Mouse (Mus musculus) hindbrain, embryonic 13.5 days (tissue): ENCODE data around the gene Syn3. TPM values are rescaled to one million over a fixed set of nuclear protein-coding genes. Genes with fewer than 3 reads are reported as not detected.

Experiments
- ATAC-seq: fragments of 200-750 bp; cut with Nextera tagmentation; 2 replicates; pipeline ENCODE4 v1.8.0; 2017; ENCODE audit warnings: moderate TSS enrichment; ENCODE audit not compliant: low FRiP score
- H3K27ac ChIP-seq: fragments of 300-500 bp; sonication (generic); 2 replicates; pipeline ENCODE4 v1.5.1; 2015; ENCODE audit warnings: inconsistent platforms, mild to moderate bottlenecking, moderate library complexity
- H3K27me3 ChIP-seq: fragments of 300-500 bp; sonication (generic); 2 replicates; pipeline ENCODE4 v1.6.1; 2015; ENCODE audit warnings: mild to moderate bottlenecking, inconsistent platforms
- H3K36me3 ChIP-seq: fragments of 300-500 bp; sonication (generic); 2 replicates; pipeline ENCODE4 v1.6.1; 2015; ENCODE audit warnings: mild to moderate bottlenecking, inconsistent platforms
- H3K4me1 ChIP-seq: fragments of 300-500 bp; sonication (generic); replicated peaks from 2 replicates; pipeline ENCODE4 v1.6.1; 2015; ENCODE audit warnings: inconsistent platforms
- H3K4me2 ChIP-seq: fragments of 300-500 bp; sonication (generic); 2 replicates; pipeline ENCODE4 v1.6.1; 2015; ENCODE audit warnings: inconsistent platforms, mild to moderate bottlenecking, moderate library complexity
- H3K4me3 ChIP-seq: fragments of 300-500 bp; sonication (generic); 2 replicates; pipeline ENCODE4 v1.5.1; 2015; ENCODE audit warnings: mild to moderate bottlenecking, inconsistent platforms
- H3K9ac ChIP-seq: fragments of 300-500 bp; sonication (generic); 2 replicates; pipeline ENCODE4 v1.6.1; 2015; ENCODE audit warnings: mild to moderate bottlenecking, inconsistent platforms
- H3K9me3 ChIP-seq: fragments of 300-500 bp; sonication (generic); 2 replicates; pipeline ENCODE4 v1.6.1; 2016; ENCODE audit warnings: inconsistent platforms
- WGBS: fragments of 180-500 bp; shearing (Covaris S2); methylation state at CpG from one replicate; pipeline ENCODE4 v1.1.7; 2015; 5-methylcytosine and 5-hydroxymethylcytosine counted together
- polyA plus RNA-seq: library from polyadenylated mRNA; unstranded; fragments of >200 nt; fragmentation: Nextera tagmentation; extraction: Ambion mirVana; gene quantifications from 2 replicates; pipeline ENCODE4 v1.2.1, GENCODE M21; 2015

Syn3 gene
- polyA plus RNA-seq, 1 experiment from 2014 or later, result 16.7 TPM

DNA sequence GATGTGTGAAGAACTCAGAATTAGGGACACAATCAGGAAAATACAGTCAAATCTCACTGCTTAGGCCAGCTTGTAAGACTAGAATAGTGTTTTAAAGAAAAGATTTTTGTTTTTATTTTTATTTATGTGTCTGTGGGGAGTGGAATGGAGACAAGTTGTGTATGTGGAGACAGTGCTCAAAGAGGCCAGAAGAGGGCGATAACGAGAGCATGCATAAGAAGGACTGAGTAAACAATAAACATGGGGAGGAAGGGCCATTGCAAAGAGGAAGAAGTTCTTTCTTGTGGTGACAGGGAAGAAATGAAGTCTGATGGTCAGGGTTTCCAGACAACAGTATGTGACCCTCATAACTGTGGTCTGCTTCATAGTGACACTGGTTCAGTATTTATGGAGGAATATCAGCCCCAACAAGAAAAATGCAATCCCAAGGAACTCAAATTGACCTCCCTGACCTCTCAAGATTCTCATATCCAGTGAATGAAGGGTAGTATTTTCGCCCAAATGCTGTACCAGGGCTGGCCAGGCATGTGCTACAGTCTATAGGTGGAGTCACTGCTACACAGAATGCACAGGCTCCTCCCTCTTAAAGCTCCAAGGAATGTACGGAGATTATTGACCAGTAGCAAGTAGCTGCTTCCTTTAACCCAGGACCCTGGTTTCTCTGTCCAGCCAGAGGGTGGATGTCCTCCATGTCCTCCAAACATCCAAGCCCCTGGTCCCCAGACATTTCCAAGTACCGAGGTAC lies 141.7 kb downstream of the Syn3 start:
- no peaks in the 10 kb centered on the region for H3K27me3 ChIP-seq
- 58% methylated on average over 5 of the region's 5 CpGs for WGBS
- H3K27ac ChIP-seq, result no peak overlapping the region
- ATAC-seq, result no peak
- no peak overlapping the region for H3K4me2 ChIP-seq
- H3K9me3 ChIP-seq, result no peaks in the 10 kb centered on the region
- H3K9ac ChIP-seq, result no peak overlapping the region
- H3K36me3 ChIP-seq, result peaks cover 10% of the 10 kb centered on the region; the same call in 1 of the 2 replicates
- H3K4me3 ChIP-seq, result no peak overlapping the region
- no peaks in the 10 kb centered on the region for H3K4me1 ChIP-seq

- 98% methylated on average over 3 of the region's 3 CpGs for WGBS
- Histone ChIP-seq H3K27me3 (no peaks in the 10 kb centered on the region), H3K27ac (no peak overlapping the region), H3K4me2 (no peak overlapping the region), H3K9ac (no peak overlapping the region), H3K9me3 (no peaks in the 10 kb centered on the region), H3K4me1 (no peaks in the 10 kb centered on the region), H3K36me3 (peaks cover 24% of the 10 kb centered on the region; the same call in 1 of the 2 replicates), H3K4me3 (no peak overlapping the region)
- ATAC-seq, result no peak
Measured at GRCm38 (mm10) chr10:86352521-86352920, 146.2 kb downstream of the Syn3 start.

- Histone ChIP-seq H3K27me3 (no peaks in the 10 kb centered on the region), H3K4me2 (no peak overlapping the region), H3K9ac (no peak overlapping the region), H3K36me3 (peaks cover 24% of the 10 kb centered on the region; the same call in 1 of the 2 replicates), H3K4me1 (no peaks in the 10 kb centered on the region), H3K4me3 (no peak overlapping the region), H3K27ac (no peak overlapping the region), H3K9me3 (no peaks in the 10 kb centered on the region)
- WGBS, result 83% methylated on average over 2 of the region's 2 CpGs
- ATAC-seq, result no peak
Measured at GRCm38 (mm10) chr10:86351287-86351686, 147.4 kb downstream of the Syn3 start.

- Histone ChIP-seq H3K9me3 (no peaks in the 10 kb centered on the region), H3K4me2 (no peak overlapping the region), H3K9ac (no peak overlapping the region), H3K36me3 (peaks cover 21% of the 10 kb centered on the region; the same call in 1 of the 2 replicates), H3K4me3 (no peak overlapping the region), H3K27ac (no peak overlapping the region), H3K27me3 (no peaks in the 10 kb centered on the region), H3K4me1 (peaks cover 21% of the 10 kb centered on the region)
- 61% methylated on average over 3 of the region's 3 CpGs for WGBS
- ATAC-seq, result no peak
Measured at GRCm38 (mm10) chr10:86346235-86346840, 152.4 kb downstream of the Syn3 start.

- H3K9me3 ChIP-seq, result no peaks in the 10 kb centered on the region
- no peak overlapping the region for H3K9ac ChIP-seq
- no peak overlapping the region for H3K4me3 ChIP-seq
- H3K36me3 ChIP-seq, result peaks cover 14% of the 10 kb centered on the region; the same call in 1 of the 2 replicates
- no peak for ATAC-seq
- H3K4me1 ChIP-seq, result peaks cover 26% of the 10 kb centered on the region
- no peak overlapping the region for H3K27ac ChIP-seq
- H3K27me3 ChIP-seq, result no peaks in the 10 kb centered on the region
- H3K4me2 ChIP-seq, result no peak overlapping the region
- WGBS, result 97% methylated on average over 9 of the region's 9 CpGs
Measured at GRCm38 (mm10) chr10:86345645-86346044, 153.1 kb downstream of the Syn3 start.

GRCm38 (mm10) chr10:86344654-86345053 lies 154.0 kb downstream of the Syn3 start:
- Histone ChIP-seq H3K4me1 (peaks cover 34% of the 10 kb centered on the region), H3K4me3 (no peak overlapping the region), H3K9ac (no peak overlapping the region), H3K27ac (no peak overlapping the region), H3K4me2 (no peak overlapping the region), H3K27me3 (no peaks in the 10 kb centered on the region), H3K9me3 (no peaks in the 10 kb centered on the region), H3K36me3 (peaks cover 9% of the 10 kb centered on the region; the same call in 1 of the 2 replicates)
- ATAC-seq, result no peak
- WGBS, result 89% methylated on average over 6 of the region's 6 CpGs

GRCm38 (mm10) chr10:86343931-86344330 lies 154.8 kb downstream of the Syn3 start:
- Histone ChIP-seq H3K4me3 (no peak overlapping the region), H3K36me3 (peaks cover 7% of the 10 kb centered on the region; the same call in 1 of the 2 replicates), H3K4me1 (peaks cover 38% of the 10 kb centered on the region), H3K9me3 (no peaks in the 10 kb centered on the region), H3K27me3 (no peaks in the 10 kb centered on the region), H3K4me2 (no peak overlapping the region), H3K9ac (no peak overlapping the region), H3K27ac (no peak overlapping the region)
- WGBS, result 92% methylated on average over 7 of the region's 7 CpGs
- ATAC-seq, result no peak

DNA sequence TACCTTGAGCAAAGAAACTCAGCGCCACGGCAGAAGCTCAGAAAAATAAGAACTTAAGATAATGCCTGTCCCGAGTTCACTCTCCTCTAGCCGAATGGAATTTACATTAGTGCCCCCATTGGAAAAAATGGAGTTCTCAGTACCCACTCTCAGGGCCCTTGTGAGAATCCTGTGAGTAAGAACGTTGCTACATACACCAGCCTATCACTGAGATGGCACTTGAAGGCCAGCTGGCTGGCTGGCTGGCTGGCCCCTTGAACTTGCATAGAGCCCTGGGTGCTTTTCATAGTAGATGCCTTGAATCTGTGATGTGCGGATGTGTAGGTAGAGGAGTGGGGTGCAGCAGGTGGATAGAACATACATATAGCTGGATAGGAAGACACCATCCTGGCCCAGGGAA lies 155.3 kb downstream of the Syn3 start:
- 91% methylated on average over 6 of the region's 6 CpGs for WGBS
- Histone ChIP-seq H3K9ac (no peak overlapping the region), H3K4me1 (peaks cover 44% of the 10 kb centered on the region), H3K4me2 (no peak overlapping the region), H3K36me3 (peaks cover 7% of the 10 kb centered on the region; the same call in 1 of the 2 replicates), H3K4me3 (no peak overlapping the region), H3K27me3 (no peaks in the 10 kb centered on the region), H3K9me3 (no peaks in the 10 kb centered on the region), H3K27ac (no peak overlapping the region)
- ATAC-seq, result no peak

DNA sequence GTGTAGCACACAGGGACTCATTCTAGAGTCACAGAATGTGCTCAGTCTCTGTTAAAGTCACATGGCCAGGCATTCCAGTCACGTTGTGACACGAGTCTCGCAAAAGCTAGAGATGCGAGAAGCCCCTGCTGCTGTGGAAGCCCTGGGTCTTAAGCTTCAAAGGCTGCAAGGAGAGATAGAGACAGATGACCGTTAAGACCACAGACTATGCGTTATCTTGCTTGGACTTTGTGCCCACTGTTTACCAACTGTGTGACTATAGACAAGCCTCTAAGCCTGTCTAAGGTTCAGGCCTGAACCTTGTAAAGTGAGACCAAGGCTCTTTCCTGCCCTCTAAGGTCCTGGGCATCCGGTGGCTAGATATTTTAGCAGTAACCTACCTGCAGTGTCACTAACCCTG lies 156.0 kb downstream of the Syn3 start:
- H3K4me3 ChIP-seq, result no peak overlapping the region
- peaks cover 49% of the 10 kb centered on the region for H3K4me1 ChIP-seq
- H3K4me2 ChIP-seq, result no peak overlapping the region
- no peak overlapping the region for H3K9ac ChIP-seq
- no peak for ATAC-seq
- H3K9me3 ChIP-seq, result no peaks in the 10 kb centered on the region
- peaks cover 7% of the 10 kb centered on the region; the same call in 1 of the 2 replicates for H3K36me3 ChIP-seq
- no peaks in the 10 kb centered on the region for H3K27me3 ChIP-seq
- H3K27ac ChIP-seq, result no peak overlapping the region
- WGBS, result 67% methylated on average over 7 of the region's 7 CpGs

DNA sequence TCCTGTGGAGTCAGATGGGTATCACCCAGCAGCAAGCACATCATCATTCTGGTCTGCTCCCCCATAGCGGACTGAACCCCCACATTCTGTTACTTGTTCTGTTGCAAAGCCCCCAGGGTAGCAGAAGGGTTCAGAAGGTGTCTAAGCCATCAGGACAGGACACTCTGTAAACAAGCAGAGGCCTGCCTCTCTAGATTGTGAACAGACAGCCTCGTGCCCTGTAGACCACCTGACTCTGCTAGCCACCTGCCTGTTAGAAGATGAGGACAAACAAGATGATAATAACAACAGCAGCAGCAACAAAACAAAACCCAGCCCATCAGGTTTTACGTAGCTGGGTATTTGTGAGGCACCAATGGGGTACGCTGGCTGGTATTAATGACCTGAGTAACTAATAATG lies 156.5 kb downstream of the Syn3 start:
- Histone ChIP-seq H3K9ac (no peak overlapping the region), H3K9me3 (no peaks in the 10 kb centered on the region), H3K27me3 (no peaks in the 10 kb centered on the region), H3K27ac (no peak overlapping the region), H3K4me2 (no peak overlapping the region), H3K4me1 (peaks cover 49% of the 10 kb centered on the region), H3K4me3 (no peak overlapping the region), H3K36me3 (0 out of 2 replicates have a peak, but pooled peaks cover 7% of the 10 kb centered on the region)
- no peak for ATAC-seq
- WGBS, result 82% methylated on average over 4 of the region's 4 CpGs

- Histone ChIP-seq H3K9me3 (no peaks in the 10 kb centered on the region), H3K27me3 (no peaks in the 10 kb centered on the region), H3K4me2 (no peak overlapping the region), H3K9ac (no peak overlapping the region), H3K27ac (no peak overlapping the region), H3K4me3 (no peak overlapping the region), H3K36me3 (0 out of 2 replicates have a peak, but pooled peaks cover 7% of the 10 kb centered on the region), H3K4me1 (peaks cover 49% of the 10 kb centered on the region)
- whole genome bisulfite sequencing, result 22% methylated on average over 8 of the region's 8 CpGs
- ATAC-seq, result no peak
Measured at GRCm38 (mm10) chr10:86341589-86341988, 157.1 kb downstream of the Syn3 start.

- H3K4me3 ChIP-seq, result no peak overlapping the region
- WGBS, result 79% methylated on average over 3 of the region's 3 CpGs
- H3K4me2 ChIP-seq, result no peak overlapping the region
- no peaks in the 10 kb centered on the region for H3K9me3 ChIP-seq
- 0 out of 2 replicates have a peak, but pooled peaks cover 7% of the 10 kb centered on the region for H3K36me3 ChIP-seq
- ATAC-seq, result no peak
- no peak overlapping the region for H3K9ac ChIP-seq
- no peak overlapping the region for H3K27ac ChIP-seq
- no peaks in the 10 kb centered on the region for H3K27me3 ChIP-seq
- peaks cover 49% of the 10 kb centered on the region for H3K4me1 ChIP-seq
Measured at GRCm38 (mm10) chr10:86340991-86341527, 157.6 kb downstream of the Syn3 start.
